8 mouse cellular contexts compared by ENCODE assay signal in the genomic region with DNA sequence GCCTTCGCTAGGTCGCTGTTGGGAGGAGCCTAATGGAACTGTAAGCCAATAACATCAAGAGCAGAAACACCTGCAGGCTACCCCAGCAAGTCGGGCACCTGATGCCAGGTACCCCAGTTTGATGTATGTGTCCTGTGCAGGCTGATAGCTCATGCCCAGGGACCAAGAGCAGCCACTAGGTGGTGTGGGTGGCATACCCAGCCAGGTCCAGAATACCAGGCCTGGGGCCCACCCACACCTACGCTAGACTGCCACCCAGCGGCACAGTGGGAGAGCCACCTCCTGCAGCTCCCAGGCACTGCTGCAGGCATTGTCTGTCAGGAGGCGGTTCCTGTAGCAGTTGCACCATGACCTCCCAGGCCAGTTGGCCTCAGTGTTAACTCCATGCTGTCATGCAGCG. TPM values are rescaled to one million over a fixed set of nuclear protein-coding genes. Genes with fewer than 3 reads are reported as not detected.
A peak's percentile ranks its signal among the peaks of the same experiment; 100 is the strongest.
DNase-seq lines count a peak whose midpoint lies in the region; ATAC-seq and TF ChIP-seq lines count a peak whose summit lies in the region.

No protein-coding gene starts in this region.

- peak; percentile 46 for ATAC-seq in heart, embryonic 12.5 days (ENCODE audit: insufficient number of reproducible peaks, low FRiP score)
- ATAC-seq in kidney, postnatal 0 days (replicated peaks; ENCODE audit: low FRiP score, low read depth), result peak; percentile 81

- H3K27me3 ChIP-seq in heart, embryonic 12.5 days (replicated peaks), result peaks cover 60% of the 10 kb centered on the region
- H3K27me3 ChIP-seq in kidney, postnatal 0 days (ENCODE audit: insufficient read depth, low read length), result peaks cover 12% of the 10 kb centered on the region

- no peaks in the 10 kb centered on the region for H3K36me3 ChIP-seq in heart, embryonic 12.5 days
- H3K36me3 ChIP-seq in kidney, postnatal 0 days (ENCODE audit: insufficient read depth, low read length), result peaks cover 11% of the 10 kb centered on the region; the same call in 1 of the 2 replicates

- no peak for TF ChIP-seq POLR2A in cortical plate, adult 2 months (IDR thresholded peaks at IDR 0.05; ENCODE audit: extremely low read depth, insufficient read depth, low read length)

- H3K9ac ChIP-seq in heart, embryonic 12.5 days, result no peak overlapping the region
- no peak overlapping the region for H3K9ac ChIP-seq in kidney, postnatal 0 days (ENCODE audit: low read depth, low read length)

- no peak overlapping the region for H3K4me3 ChIP-seq in cortical plate, adult 2 months (ENCODE audit: insufficient read depth, low read length)
- H3K4me3 ChIP-seq in heart, embryonic 12.5 days, result no peak overlapping the region
- H3K4me3 ChIP-seq in kidney, postnatal 0 days (replicated peaks; ENCODE audit: low read depth, low read length), result no peak overlapping the region

- TF ChIP-seq CTCF in cortical plate, adult 2 months (IDR thresholded peaks at IDR 0.05; ENCODE audit: extremely low read depth, insufficient read depth, low read length), result peak; percentile 63
- peak; percentile 97 for TF ChIP-seq CTCF in kidney, postnatal 0 days (IDR thresholded peaks at IDR 0.05; ENCODE audit: low read depth)

- 17% methylated on average over 7 of the region's 7 CpGs for WGBS in heart, embryonic 12.5 days
- WGBS in kidney, postnatal 0 days, result 17% methylated on average over 7 of the region's 7 CpGs

- no peak overlapping the region for H3K4me2 ChIP-seq in heart, embryonic 12.5 days
- no peak overlapping the region for H3K4me2 ChIP-seq in kidney, postnatal 0 days (ENCODE audit: low read length)

- H3K4me1 ChIP-seq in cortical plate, adult 2 months (ENCODE audit: control insufficient read depth, insufficient read depth, low read length), result 0 out of 2 replicates have a peak, but pooled peaks cover 2% of the 10 kb centered on the region
- H3K4me1 ChIP-seq in heart, embryonic 12.5 days (replicated peaks), result peaks cover 28% of the 10 kb centered on the region
- H3K4me1 ChIP-seq in kidney, postnatal 0 days (replicated peaks; ENCODE audit: insufficient read depth, low read length), result peaks cover 24% of the 10 kb centered on the region; the same call in 1 of the 2 replicates

- DNase-seq in B cell, adult 2 months, result peak; percentile 88 to 91
- peak; percentile 88 for DNase-seq in T-cell, adult 2 months (ENCODE audit: low spot score)
- DNase-seq in kidney, postnatal 0 days (ENCODE audit: low spot score), result peak; percentile 93
- DNase-seq in lung, adult 18-20 months, result peak; percentile 87 to 90
- peak; percentile 85 for DNase-seq in ovary, postnatal 36 days (ENCODE audit: low spot score)
- peak; percentile 90 for DNase-seq in thymus, postnatal 36 days

- no peaks in the 10 kb centered on the region for H3K9me3 ChIP-seq in heart, embryonic 12.5 days (replicated peaks)
- no peaks in the 10 kb centered on the region for H3K9me3 ChIP-seq in kidney, postnatal 0 days (replicated peaks; ENCODE audit: low read length)

- H3K27ac ChIP-seq in cortical plate, adult 2 months (ENCODE audit: insufficient read depth, low read length), result no peak overlapping the region
- H3K27ac ChIP-seq in heart, embryonic 12.5 days (ENCODE audit: poor library complexity, severe bottlenecking), result no peak overlapping the region
- no peak overlapping the region for H3K27ac ChIP-seq in kidney, postnatal 0 days

RNA-seq across cellular contexts. Expression of a gene that starts 2.8 kb away (rescaled TPM):
- 0.26 and 0.38 TPM in 2 replicates for polyA plus RNA-seq in cortical plate, adult 2 months (2012; rRNA removed)
- not detected in 2 replicates for polyA plus RNA-seq in heart, embryonic 12.5 days (2016; fragmentation: Nextera tagmentation; extraction: Ambion mirVana)
- polyA plus RNA-seq in kidney, postnatal 0 days (2015; fragmentation: Nextera tagmentation; extraction: Ambion mirVana), result 0.13 and 0.24 TPM in 2 replicates

RNA-seq across cellular contexts. Expression of a gene that starts 10.6 kb away (rescaled TPM):
- 109 and 124 TPM in 2 replicates for polyA plus RNA-seq in cortical plate, adult 2 months (2012; rRNA removed)
- 294 and 300 TPM in 2 replicates for polyA plus RNA-seq in heart, embryonic 12.5 days (2016; fragmentation: Nextera tagmentation; extraction: Ambion mirVana)
- 522 and 524 TPM in 2 replicates for polyA plus RNA-seq in kidney, postnatal 0 days (2015; fragmentation: Nextera tagmentation; extraction: Ambion mirVana)

RNA-seq across cellular contexts. Expression of a gene that starts 23.8 kb away (rescaled TPM):
- 26.5 and 28.2 TPM in 2 replicates for polyA plus RNA-seq in cortical plate, adult 2 months (2012; rRNA removed)
- 29.0 and 30.0 TPM in 2 replicates for polyA plus RNA-seq in heart, embryonic 12.5 days (2016; fragmentation: Nextera tagmentation; extraction: Ambion mirVana)
- polyA plus RNA-seq in kidney, postnatal 0 days (2015; fragmentation: Nextera tagmentation; extraction: Ambion mirVana), result 42.5 and 42.6 TPM in 2 replicates

RNA-seq across cellular contexts. Expression of a gene that starts 36.1 kb away (rescaled TPM):
- 86.8 and 93.0 TPM in 2 replicates for polyA plus RNA-seq in cortical plate, adult 2 months (2012; rRNA removed)
- polyA plus RNA-seq in heart, embryonic 12.5 days (2016; fragmentation: Nextera tagmentation; extraction: Ambion mirVana), result 165 TPM in 2 replicates
- 199 and 218 TPM in 2 replicates for polyA plus RNA-seq in kidney, postnatal 0 days (2015; fragmentation: Nextera tagmentation; extraction: Ambion mirVana)
